Mouse (Mus musculus) midbrain, embryonic 13.5 days (tissue): ENCODE measurements at regions not wholly inside any gene's neighbourhood (a gene's known extent, or its start where the extent isn't known, plus 50 kb on each side); places are given as distances from the start of the nearest gene placed in this dataset.
A peak's percentile ranks its signal among the peaks of the same experiment; 100 is the strongest.

Source experiments
- ATAC-seq: fragments of 200-750 bp; cut with Nextera tagmentation; 2 replicates; pipeline ENCODE4 v1.8.0; 2017; ENCODE audit warnings: mild to moderate bottlenecking, moderate TSS enrichment, moderate library complexity
- H3K27ac ChIP-seq: fragments of 300-500 bp; sonication (generic); 2 replicates; pipeline ENCODE4 v1.5.1; 2015; ENCODE audit warnings: inconsistent platforms, mild to moderate bottlenecking, moderate library complexity
- H3K27me3 ChIP-seq: fragments of 300-500 bp; sonication (generic); 2 replicates; pipeline ENCODE4 v1.6.1; 2015; ENCODE audit warnings: mild to moderate bottlenecking, inconsistent platforms
- H3K36me3 ChIP-seq: fragments of 300-500 bp; sonication (generic); 2 replicates; pipeline ENCODE4 v1.6.1; 2015; ENCODE audit warnings: mild to moderate bottlenecking, inconsistent platforms
- H3K4me1 ChIP-seq: fragments of 300-500 bp; sonication (generic); replicated peaks from 2 replicates; pipeline ENCODE4 v1.6.1; 2015; ENCODE audit warnings: inconsistent platforms
- H3K4me2 ChIP-seq: fragments of 300-500 bp; sonication (generic); replicated peaks from 2 replicates; pipeline ENCODE4 v1.6.1; 2015; ENCODE audit warnings: moderate library complexity, mild to moderate bottlenecking, inconsistent platforms
- H3K4me3 ChIP-seq: fragments of 300-500 bp; sonication (generic); replicated peaks from 2 replicates; pipeline ENCODE4 v1.5.1; 2015; ENCODE audit warnings: mild to moderate bottlenecking, inconsistent platforms
- H3K9ac ChIP-seq: fragments of 300-500 bp; sonication (generic); replicated peaks from 2 replicates; pipeline ENCODE4 v1.6.1; 2015; ENCODE audit warnings: mild to moderate bottlenecking, inconsistent platforms
- H3K9me3 ChIP-seq: fragments of 300-500 bp; sonication (generic); 2 replicates; pipeline ENCODE4 v1.6.1; 2016; ENCODE audit warnings: mild to moderate bottlenecking, inconsistent platforms
- WGBS: fragments of 180-500 bp; shearing (Covaris S2); methylation state at CpG from one replicate; pipeline ENCODE4 v1.1.7; 2015; 5-methylcytosine and 5-hydroxymethylcytosine counted together

DNA sequence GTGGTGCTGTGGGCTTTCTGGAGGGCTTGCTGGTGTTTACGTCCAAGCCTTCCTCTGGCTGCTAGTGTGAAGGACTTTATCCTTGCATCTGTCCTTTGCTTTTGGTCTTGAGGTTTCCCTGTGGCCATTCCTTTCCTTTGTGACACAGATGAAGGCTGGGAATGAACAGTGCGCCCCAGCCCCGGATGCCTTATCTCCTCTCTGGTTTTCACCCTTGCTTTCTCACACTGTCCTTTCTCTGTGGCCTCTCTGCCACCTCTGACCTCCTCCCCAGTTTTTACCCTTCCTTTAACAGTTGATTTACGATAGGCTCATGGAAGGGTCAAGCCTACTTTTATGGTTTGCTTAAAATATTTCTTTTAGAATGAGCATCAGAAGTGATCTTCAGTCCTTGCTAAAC lies 53.2 kb downstream of the Gas1 start:
- 51% methylated on average over 4 of the region's 4 CpGs for WGBS
- H3K9ac ChIP-seq, result no peak overlapping the region
- peaks cover 25% of the 10 kb centered on the region for H3K4me1 ChIP-seq
- H3K9me3 ChIP-seq, result no peaks in the 10 kb centered on the region
- no peaks in the 10 kb centered on the region for H3K36me3 ChIP-seq
- H3K4me2 ChIP-seq, result no peak overlapping the region
- H3K27ac ChIP-seq, result no peak overlapping the region
- H3K4me3 ChIP-seq, result no peak overlapping the region
- peaks cover 19% of the 10 kb centered on the region; the same call in 1 of the 2 replicates for H3K27me3 ChIP-seq
- no peak for ATAC-seq

DNA sequence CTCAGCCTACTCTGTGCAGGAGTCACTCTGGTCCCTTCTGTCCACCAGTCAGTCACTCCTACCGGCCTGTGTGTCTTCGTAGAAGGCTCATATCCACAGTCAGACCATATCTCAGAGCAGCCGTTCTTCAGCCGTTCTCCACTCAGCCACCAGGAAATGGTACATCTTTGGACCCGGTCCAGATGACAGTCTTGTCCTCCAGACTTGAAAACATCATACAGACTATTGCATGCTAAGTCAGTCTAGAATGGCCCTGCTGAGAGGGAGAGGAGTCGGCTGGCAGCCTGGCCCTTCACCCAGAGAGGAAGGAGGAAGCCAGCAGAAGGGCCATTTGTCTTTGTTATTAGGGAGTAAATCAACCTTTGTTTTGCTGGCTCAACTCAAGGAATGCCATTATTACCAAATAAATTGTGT lies 54.0 kb downstream of the Gas1 start:
- Histone ChIP-seq H3K9me3 (no peaks in the 10 kb centered on the region), H3K4me1 (peaks cover 25% of the 10 kb centered on the region), H3K4me2 (no peak overlapping the region), H3K27me3 (peaks cover 19% of the 10 kb centered on the region; the same call in 1 of the 2 replicates), H3K9ac (no peak overlapping the region), H3K27ac (no peak overlapping the region), H3K36me3 (no peaks in the 10 kb centered on the region), H3K4me3 (no peak overlapping the region)
- 72% methylated on average over 6 of the region's 6 CpGs for WGBS
- no peak for ATAC-seq

DNA sequence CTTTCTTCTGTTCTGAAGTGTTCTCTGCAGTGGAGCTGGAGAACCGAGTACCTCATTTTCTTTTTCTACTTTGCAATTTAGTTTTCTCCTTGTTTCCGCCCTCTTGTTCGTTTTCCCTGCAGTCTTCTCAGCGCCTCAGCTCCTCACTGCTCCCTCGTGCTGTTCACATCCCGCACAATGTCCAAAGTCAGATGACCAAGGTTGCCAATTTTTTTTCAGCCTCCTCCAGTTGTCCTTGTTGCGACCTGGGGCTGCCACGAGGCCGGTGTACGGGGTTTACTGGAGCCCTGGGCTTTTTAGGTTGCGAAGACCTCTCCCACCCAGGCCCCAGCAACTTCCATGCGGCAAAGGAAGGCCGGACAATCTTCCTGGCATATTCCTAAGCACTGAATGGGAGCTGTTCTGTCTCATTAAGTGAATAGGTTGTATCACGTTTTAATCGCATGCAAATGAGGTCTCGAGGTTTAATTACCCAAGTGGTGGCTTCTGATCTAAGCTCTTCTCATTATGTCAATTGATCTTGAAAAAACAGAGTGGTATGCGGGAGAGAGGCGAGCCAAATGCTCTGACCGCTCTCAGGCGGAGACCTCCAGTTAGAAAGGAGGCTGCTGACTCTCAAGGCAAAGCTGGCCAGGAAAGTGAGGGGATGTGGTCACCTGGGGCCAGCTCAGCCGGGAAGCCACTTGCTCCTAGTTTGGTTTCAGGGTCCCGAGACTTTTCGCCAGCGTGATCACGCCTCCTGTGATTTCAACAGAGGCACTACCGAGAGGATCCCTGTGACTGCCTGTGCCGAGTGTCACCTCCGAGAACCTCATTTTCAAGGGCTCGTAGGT lies 54.6 kb downstream of the Gas1 start:
- no peak overlapping the region for H3K9ac ChIP-seq

DNA sequence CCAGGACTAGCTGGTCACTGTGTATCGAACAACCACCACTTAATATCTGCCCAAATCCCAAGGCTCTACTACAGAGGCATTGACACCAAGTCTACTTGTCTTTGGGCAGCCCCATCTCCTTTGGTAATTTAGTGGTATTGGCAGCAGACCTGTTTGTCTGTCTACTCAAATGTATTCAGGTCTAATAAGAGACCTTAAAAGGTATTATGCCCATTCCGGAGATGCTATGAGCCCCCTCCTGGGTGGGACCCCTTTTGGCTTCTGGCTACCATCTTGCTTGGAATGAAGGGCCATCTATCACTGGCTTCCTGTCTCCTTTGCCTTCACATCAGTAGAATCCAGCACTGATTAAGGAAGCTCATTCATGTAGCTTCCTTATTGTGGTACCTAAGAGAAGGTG lies 65.7 kb downstream of the Gas1 start:
- no peaks in the 10 kb centered on the region for H3K9me3 ChIP-seq
- 87% methylated on average over 2 of the region's 2 CpGs for WGBS
- H3K4me1 ChIP-seq, result peaks cover 19% of the 10 kb centered on the region
- H3K9ac ChIP-seq, result no peak overlapping the region
- H3K4me3 ChIP-seq, result no peak overlapping the region
- no peaks in the 10 kb centered on the region for H3K27me3 ChIP-seq
- no peaks in the 10 kb centered on the region for H3K36me3 ChIP-seq
- no peak overlapping the region for H3K4me2 ChIP-seq
- H3K27ac ChIP-seq, result peak overlapping the region; percentile 73; the same call in 1 of the 2 replicates
- no peak for ATAC-seq

More for the DNA sequence above, 54.6 kb downstream of the Gas1 start:
- Histone ChIP-seq H3K4me2 (no peak overlapping the region), H3K27ac (no peak overlapping the region), H3K27me3 (peaks cover 19% of the 10 kb centered on the region; the same call in 1 of the 2 replicates), H3K36me3 (no peaks in the 10 kb centered on the region), H3K4me1 (peaks cover 25% of the 10 kb centered on the region), H3K4me3 (no peak overlapping the region), H3K9me3 (no peaks in the 10 kb centered on the region)
- no peak for ATAC-seq
- 63% methylated on average over 29 of the region's 29 CpGs for WGBS

DNA sequence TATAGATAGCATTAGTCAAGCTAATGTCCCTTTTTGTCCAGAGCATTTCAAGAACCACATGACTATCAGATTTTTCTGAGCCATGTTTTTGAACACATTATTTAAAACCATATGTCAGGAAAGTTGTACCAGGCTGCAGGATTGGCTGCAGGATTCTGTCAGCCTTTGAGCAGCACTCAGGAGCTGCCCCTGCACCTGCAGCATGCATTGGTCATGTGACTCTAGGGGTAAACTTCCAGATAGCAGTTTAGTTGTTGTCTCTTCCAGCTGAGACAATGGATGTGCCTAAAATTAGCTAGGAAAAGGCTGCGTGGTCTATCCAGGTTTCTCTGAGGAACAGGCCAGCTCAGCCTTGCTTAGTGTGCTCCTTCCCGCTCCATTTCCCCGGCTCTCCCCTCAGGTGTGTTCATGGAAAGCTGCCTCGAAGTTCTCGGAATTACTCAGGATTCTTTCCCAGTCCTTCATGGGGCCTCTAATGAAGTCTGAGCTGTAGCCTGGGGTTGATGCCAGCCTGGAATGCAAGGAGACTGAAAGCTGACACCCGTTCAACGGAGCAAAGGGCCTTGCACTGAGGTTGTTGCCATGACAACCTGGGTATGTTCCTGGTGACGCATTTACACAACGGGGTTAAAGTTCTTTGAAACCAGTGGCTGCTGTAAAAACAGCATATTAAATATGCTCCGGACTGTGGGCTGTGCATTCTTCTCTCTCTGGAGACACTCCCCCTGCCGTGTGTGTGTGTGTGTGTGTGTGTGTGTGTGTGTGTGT lies 66.9 kb downstream of the Gas1 start:
- no peak overlapping the region for H3K9ac ChIP-seq
- H3K27me3 ChIP-seq, result no peaks in the 10 kb centered on the region
- H3K4me2 ChIP-seq, result peak overlapping the region; percentile 24
- no peaks in the 10 kb centered on the region for H3K9me3 ChIP-seq
- H3K36me3 ChIP-seq, result no peaks in the 10 kb centered on the region
- ATAC-seq, result peak; percentile 95
- H3K4me3 ChIP-seq, result no peak overlapping the region
- H3K27ac ChIP-seq, result peak overlapping the region; percentile 73
- peaks cover 19% of the 10 kb centered on the region for H3K4me1 ChIP-seq
- WGBS, result under 1% methylated on average over 11 of the region's 11 CpGs

DNA sequence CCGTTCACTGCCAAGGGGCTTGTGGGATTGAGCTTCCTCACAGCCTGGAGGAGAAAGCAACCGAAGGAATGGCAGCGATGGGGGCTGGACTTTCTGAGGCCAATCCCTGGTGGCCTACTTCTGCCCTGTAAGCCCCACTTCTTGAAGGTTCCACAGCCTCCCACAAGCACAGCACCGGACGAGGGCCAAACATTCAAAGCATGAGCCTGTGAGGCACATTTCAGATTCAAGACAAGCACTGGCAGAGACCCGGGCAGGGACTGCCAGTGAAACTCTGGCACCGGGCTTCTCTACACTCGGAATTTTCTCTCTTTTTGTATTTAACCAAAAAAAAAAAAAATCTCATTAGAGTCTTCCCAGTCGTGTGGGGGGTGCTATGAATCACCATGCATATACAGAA lies 71.9 kb downstream of the Gas1 start:
- no peaks in the 10 kb centered on the region for H3K27me3 ChIP-seq
- H3K9ac ChIP-seq, result no peak overlapping the region
- H3K4me2 ChIP-seq, result no peak overlapping the region
- peaks cover 5% of the 10 kb centered on the region for H3K4me1 ChIP-seq
- peaks cover 2% of the 10 kb centered on the region; the same call in 1 of the 2 replicates for H3K9me3 ChIP-seq
- WGBS, result 90% methylated on average over 9 of the region's 9 CpGs
- ATAC-seq, result no peak
- H3K4me3 ChIP-seq, result no peak overlapping the region
- H3K27ac ChIP-seq, result no peak overlapping the region
- no peaks in the 10 kb centered on the region for H3K36me3 ChIP-seq

DNA sequence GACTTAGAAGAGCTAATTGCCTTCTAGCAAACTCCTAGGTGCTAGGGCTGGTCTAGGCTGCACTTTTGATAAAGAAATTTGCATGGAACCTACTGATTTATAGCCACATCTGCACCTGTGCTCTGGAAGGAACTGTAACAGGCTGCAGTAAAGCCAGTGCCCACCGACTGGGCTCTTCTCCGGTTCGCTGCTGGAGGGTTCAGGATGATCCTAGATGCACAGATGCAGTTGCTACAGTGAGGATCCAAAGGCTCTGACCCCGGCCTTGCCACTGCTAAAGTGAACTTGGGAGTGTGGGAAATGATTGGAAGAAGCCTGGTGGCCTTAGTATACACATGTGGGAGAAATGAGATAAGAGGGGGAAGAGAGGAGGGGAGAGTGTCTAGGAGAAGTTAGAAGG lies 75.5 kb downstream of the Gas1 start:
- no peaks in the 10 kb centered on the region for H3K27me3 ChIP-seq
- H3K4me1 ChIP-seq, result 0 out of 2 replicates have a peak, but pooled peaks cover 5% of the 10 kb centered on the region
- H3K27ac ChIP-seq, result no peak overlapping the region
- H3K9ac ChIP-seq, result no peak overlapping the region
- H3K36me3 ChIP-seq, result no peaks in the 10 kb centered on the region
- no peak for ATAC-seq
- peaks cover 2% of the 10 kb centered on the region; the same call in 1 of the 2 replicates for H3K9me3 ChIP-seq
- no peak overlapping the region for H3K4me2 ChIP-seq
- no peak overlapping the region for H3K4me3 ChIP-seq
- 91% methylated on average over 4 of the region's 4 CpGs for WGBS

DNA sequence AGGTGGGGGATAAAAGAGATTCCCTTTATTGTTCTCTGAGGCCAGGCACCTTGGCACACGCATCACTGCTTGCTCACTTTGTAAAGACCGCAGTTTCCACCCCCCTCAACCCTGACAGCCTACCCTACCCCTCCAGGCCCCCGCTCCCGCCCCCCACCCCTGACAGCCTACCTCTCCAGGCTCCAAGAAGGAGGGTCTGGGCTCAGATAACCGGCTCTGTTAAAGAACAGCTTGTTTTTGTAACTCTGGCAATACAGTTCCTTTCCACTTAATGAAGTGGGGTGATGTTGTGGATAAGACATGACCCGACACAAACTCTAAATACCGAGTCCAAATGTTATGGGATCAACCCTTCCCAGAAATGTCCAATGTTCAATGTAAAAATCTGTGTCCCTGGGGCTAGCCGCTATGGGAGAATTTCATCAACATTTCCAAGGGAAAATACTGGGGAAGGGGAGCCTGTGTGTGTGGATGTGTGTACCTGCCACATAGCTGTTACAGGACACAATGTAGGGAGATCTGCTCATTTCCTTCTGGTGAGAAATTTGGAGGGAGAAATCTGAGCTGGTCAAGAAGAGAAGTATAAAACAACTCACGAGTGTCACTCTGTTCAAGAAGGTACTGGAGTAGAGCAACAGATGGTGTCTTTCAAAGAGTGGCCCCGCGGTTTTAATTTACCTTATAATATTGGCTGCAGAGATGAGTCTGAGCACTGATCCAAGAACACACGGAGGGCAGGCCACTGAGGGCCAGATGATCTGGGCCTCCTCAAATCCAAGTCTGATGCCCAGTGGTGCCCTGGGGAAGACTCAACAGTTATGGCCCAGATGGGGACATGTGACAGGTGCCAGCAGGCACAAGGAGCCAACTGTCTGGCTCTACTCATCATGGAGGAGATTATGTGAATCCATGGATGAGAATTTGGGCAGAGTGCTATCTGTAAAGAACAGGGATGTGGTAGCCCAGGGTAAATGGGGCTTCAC lies 76.7 kb downstream of the Gas1 start:
- no peak overlapping the region for H3K27ac ChIP-seq

DNA sequence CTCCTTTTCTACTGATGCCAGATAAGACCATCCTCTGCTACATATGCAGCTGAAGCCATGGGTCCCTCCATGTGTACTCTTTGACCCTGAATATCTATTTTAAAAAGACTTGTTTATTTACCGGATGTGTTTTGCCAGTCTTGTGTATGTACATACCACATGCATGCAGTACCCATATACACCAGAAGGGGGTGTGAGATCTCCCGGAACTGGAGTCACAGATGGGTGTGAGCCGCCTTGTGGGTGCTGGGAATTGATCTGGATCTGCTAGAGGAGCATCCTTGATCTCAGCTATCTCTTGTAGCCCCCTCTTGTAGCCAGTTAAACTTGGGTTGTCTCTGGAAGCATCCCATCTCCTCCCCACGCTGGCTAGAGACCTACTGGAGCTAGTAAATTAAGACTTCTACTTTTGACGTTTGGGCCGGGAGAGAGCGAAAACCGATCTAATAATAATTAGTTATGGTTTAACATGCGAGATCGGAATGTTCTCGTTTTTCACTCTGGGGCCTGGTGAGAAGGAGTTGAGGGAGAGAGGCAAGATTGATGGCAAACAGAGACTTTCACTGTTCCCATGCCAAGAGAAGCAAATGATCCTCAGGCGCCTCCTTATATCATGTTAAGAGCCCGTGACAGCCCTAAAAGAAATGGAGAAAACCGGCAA lies 77.6 kb downstream of the Gas1 start:
- Histone ChIP-seq H3K9ac (no peak overlapping the region), H3K27me3 (no peaks in the 10 kb centered on the region), H3K4me3 (no peak overlapping the region), H3K36me3 (no peaks in the 10 kb centered on the region), H3K4me2 (no peak overlapping the region), H3K9me3 (peaks cover 2% of the 10 kb centered on the region; the same call in 1 of the 2 replicates), H3K27ac (no peak overlapping the region), H3K4me1 (0 out of 2 replicates have a peak, but pooled peaks cover 5% of the 10 kb centered on the region)
- WGBS, result 75% methylated on average over 14 of the region's 14 CpGs
- ATAC-seq, result no peak

More for the DNA sequence above, 76.7 kb downstream of the Gas1 start:
- Histone ChIP-seq H3K36me3 (no peaks in the 10 kb centered on the region), H3K27me3 (no peaks in the 10 kb centered on the region), H3K4me1 (0 out of 2 replicates have a peak, but pooled peaks cover 5% of the 10 kb centered on the region), H3K4me2 (no peak overlapping the region), H3K4me3 (no peak overlapping the region), H3K9me3 (peaks cover 2% of the 10 kb centered on the region; the same call in 1 of the 2 replicates), H3K9ac (no peak overlapping the region)
- 81% methylated on average over 12 of the region's 12 CpGs for WGBS
- no peak for ATAC-seq

DNA sequence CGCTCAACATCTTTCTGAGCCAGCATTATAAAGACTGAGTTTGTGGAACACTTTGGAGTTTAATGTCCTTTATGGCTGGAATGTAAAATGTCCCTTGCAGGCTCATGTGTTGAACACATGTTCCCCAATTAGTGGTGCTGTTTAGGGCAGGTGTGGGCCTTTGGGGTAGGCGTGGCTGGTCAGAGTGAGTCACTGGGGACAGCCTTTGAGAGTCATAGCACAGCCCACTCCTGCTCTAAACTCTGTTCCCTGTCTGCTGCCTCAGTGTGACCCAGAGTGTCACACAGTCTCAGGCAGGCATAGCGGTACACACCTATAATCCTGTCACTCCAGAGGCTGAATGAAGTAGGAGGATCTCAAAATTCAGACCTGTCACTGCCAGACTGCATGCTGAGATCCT lies 78.8 kb downstream of the Gas1 start:
- ATAC-seq, result no peak
- H3K4me1 ChIP-seq, result 0 out of 2 replicates have a peak, but pooled peaks cover 5% of the 10 kb centered on the region
- H3K27me3 ChIP-seq, result no peaks in the 10 kb centered on the region
- H3K36me3 ChIP-seq, result no peaks in the 10 kb centered on the region
- H3K4me2 ChIP-seq, result no peak overlapping the region
- no peak overlapping the region for H3K4me3 ChIP-seq
- WGBS, result 78% methylated on average over 3 of the region's 3 CpGs
- no peaks in the 10 kb centered on the region for H3K9me3 ChIP-seq
- no peak overlapping the region for H3K27ac ChIP-seq
- H3K9ac ChIP-seq, result no peak overlapping the region

DNA sequence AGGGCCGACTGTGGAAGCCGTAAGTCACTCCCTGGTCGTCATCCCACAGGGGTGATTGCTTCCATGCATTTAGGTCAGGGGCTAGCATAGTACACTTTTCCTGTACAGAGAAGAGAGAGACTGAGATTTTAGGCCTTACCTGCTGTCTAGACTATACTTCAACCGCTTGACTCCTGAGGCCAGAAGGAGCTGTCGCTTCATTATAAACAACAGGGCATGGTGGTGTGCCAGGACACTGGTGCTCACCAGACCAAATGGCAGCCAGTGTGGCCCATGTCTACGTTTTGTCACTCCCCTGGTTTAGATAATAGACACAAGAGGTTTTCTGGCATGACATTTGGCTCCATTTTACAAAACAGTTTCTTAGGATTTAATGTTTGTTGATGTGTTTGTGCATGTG lies 79.4 kb downstream of the Gas1 start:
- Histone ChIP-seq H3K27me3 (no peaks in the 10 kb centered on the region), H3K36me3 (no peaks in the 10 kb centered on the region), H3K4me3 (no peak overlapping the region), H3K4me2 (no peak overlapping the region), H3K9ac (no peak overlapping the region), H3K27ac (no peak overlapping the region), H3K9me3 (no peaks in the 10 kb centered on the region), H3K4me1 (0 out of 2 replicates have a peak, but pooled peaks cover 5% of the 10 kb centered on the region)
- no peak for ATAC-seq
- WGBS, result 76% methylated on average over 6 of the region's 6 CpGs
